Mouse (Mus musculus) inflammation-experienced regulatory T-cells, adult 6 months (primary cell): ENCODE data around the gene Sp6. TPM values are rescaled to one million over a fixed set of nuclear protein-coding genes. Genes with fewer than 3 reads are reported as not detected.

Experiments
- ATAC-seq: one replicate; pipeline ENCODE4 v1.8.0; 2017
- polyA plus RNA-seq, 3 experiments: library from polyadenylated mRNA; unstranded; fragments of 100-300 nt; shearing (Covaris generic); gene quantifications; one replicate each; pipeline ENCODE4 v1.2.1; 2017

Sp6 gene
- polyA plus RNA-seq, 3 experiments from 2014 or later = 0.19 to 2.7 TPM; not detected in 1

- no peak for ATAC-seq
Measured at GRCm38 (mm10) chr11:96982859-96983258, 30.3 kb upstream of the Sp6 start, which contains the start of gene Sp2. TSS of gene Sp2 (minus strand) at chr11:96982959.

GRCm38 (mm10) chr11:96984903-96985302 lies 28.3 kb upstream of the Sp6 start:
- ATAC-seq = no peak

- ATAC-seq = no peak
Measured at GRCm38 (mm10) chr11:96986463-96986862, 26.7 kb upstream of the Sp6 start.

GRCm38 (mm10) chr11:96987873-96988655 lies 25.1 kb upstream of the Sp6 start:
- ATAC-seq = peak; percentile 93

- ATAC-seq = no peak
Measured at GRCm38 (mm10) chr11:96991501-96991900, 21.7 kb upstream of the Sp6 start.

- ATAC-seq = peak; percentile 6
Measured at GRCm38 (mm10) chr11:96992722-96993311, 20.4 kb upstream of the Sp6 start.

- ATAC-seq = no peak
Measured at GRCm38 (mm10) chr11:96995031-96995430, 18.2 kb upstream of the Sp6 start.

- ATAC-seq = peak; percentile 95
Measured at GRCm38 (mm10) chr11:96995836-96996772, 17.1 kb upstream of the Sp6 start.

GRCm38 (mm10) chr11:96996773-96997379 lies 16.3 kb upstream of the Sp6 start:
- peak; percentile 18 for ATAC-seq

GRCm38 (mm10) chr11:96997380-96997956 lies 15.7 kb upstream of the Sp6 start:
- ATAC-seq = no peak

- ATAC-seq = no peak
Measured at GRCm38 (mm10) chr11:97003170-97003569, 10.0 kb upstream of the Sp6 start.

GRCm38 (mm10) chr11:97007093-97007794 lies 6.0 kb upstream of the Sp6 start:
- ATAC-seq = peak; percentile 87

GRCm38 (mm10) chr11:97009198-97009790 lies 3.9 kb upstream of the Sp6 start:
- ATAC-seq = no peak

- no peak for ATAC-seq
Measured at GRCm38 (mm10) chr11:97017696-97018582, 4.7 kb downstream of the Sp6 start.

- ATAC-seq = peak; percentile 35
Measured at GRCm38 (mm10) chr11:97018583-97019344, 5.6 kb downstream of the Sp6 start.

GRCm38 (mm10) chr11:97019345-97019708 lies 6.1 kb downstream of the Sp6 start:
- ATAC-seq = no peak

- no peak for ATAC-seq
Measured at GRCm38 (mm10) chr11:97021121-97021765, 8.0 kb downstream of the Sp6 start.

- ATAC-seq = peak; percentile 56
Measured at GRCm38 (mm10) chr11:97021873-97022484, 8.8 kb downstream of the Sp6 start.
